Mouse (Mus musculus): Measurements from ENCODE around the gene Car10.

The Car10 gene

DNA sequence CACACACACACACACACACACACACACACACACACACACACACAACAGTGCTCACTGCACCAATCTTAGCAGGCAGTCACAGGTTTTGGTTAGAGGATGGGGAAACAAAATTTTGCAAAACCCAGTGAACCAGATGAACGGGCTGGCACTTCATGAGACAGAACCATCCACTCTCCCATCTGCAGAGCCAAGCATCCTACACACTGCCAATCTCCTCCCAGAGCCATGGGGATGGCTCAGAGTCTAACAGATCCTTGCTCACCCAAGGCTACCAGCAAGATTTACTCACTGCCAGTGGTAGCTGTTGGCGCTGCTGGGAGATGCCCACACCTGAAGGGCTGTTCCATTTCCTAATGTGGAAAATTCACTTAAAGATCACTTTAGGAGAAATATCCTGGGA is 479.6 kb downstream of the Car10 start:
- no peak for DNase-seq (ENCODE audit: low spot score in 2 of 2)

DNA sequence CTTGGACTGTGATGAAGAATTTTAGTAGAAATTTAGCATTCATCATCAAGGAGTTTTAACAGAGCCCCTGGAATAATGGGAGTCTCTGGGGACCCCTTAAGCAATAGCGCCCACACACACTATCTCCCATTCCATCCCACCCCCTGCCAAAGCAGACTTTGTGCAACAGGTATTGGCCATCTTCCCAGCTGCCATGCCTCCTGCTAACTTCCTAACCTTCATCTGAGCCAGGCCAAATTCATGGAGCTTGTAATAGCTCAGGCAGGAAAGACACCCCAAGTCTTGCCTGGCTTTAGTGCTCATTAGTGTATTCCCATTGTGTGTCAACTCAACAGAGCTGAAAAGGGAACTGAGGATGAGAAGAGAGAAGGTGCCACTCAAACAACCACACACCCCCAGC is 481.8 kb downstream of the Car10 start:
- no peak for DNase-seq (ENCODE audit: low spot score in 2 of 2)

DNA sequence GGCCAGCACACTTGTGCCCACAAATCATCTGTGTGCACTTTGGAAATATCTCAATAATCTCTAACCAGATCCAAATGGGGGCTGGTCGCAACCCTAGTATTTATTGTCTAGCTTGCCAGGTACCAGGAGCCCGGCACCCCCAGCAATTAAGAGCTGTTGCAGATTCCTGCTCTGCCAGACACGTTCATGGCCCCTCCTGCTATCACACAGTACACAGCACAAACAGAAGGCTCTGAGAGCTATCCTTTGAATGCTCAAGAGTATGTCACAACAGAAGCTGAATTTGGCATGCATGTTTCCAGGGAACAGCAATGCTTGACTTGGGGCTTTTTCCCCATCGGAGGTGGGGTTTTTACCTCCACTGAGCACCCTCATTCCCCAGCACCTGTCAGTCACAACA is 483.5 kb downstream of the Car10 start:
- DNase-seq (ENCODE audit: low spot score in 2 of 2), result no peak

- no peak for DNase-seq (ENCODE audit: low spot score in 2 of 2)
Measured at GRCm38 (mm10) chr11:93587788-93588187, 490.0 kb downstream of the Car10 start.

DNA sequence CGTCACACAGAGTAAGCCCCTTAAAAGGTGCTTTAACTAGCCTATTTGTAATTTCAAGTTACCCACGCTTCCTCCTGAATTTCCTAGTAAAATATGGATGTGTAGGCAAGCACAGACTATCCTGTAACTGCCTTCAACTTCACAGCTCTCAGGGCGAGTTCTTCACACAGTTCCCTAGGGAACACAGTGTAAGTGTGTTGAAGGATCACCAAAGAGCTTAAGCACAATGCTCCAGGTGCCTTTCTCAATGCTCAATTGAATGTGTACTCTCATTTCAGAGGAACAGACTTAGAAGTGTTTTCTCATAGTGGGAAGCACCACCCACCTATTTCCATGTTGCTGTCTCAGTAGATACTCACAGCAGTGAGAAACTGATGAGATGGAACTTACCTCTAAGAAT is 492.8 kb downstream of the Car10 start:
- no peak for DNase-seq (ENCODE audit: low spot score in 2 of 2)

DNA sequence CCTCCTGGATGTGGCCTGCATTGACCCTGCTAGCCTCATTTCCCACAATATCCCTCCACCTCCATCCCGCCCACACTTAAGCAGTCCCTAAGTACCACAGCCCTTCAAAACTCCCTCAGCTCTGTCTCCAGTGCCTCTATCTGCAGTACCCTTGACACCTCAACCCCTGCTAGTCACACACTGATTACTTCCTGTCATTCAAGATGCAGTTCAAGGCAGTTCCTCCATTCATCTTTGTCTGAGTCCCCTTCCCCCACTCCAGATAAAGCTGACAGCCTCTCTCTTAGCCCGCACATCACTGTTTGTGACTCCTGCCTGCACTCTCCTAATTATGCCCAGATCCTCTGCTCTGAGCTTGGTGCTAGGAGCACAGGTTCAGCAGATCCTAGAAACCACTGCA is 496.2 kb downstream of the Car10 start:
- no peak for DNase-seq (ENCODE audit: low spot score in 2 of 2)

- DNase-seq (ENCODE audit: low spot score in 2 of 2), result no peak
Measured at GRCm38 (mm10) chr11:93598175-93598574, 500.3 kb downstream of the Car10 start.

- no peak for DNase-seq (ENCODE audit: low spot score in 2 of 2)
Measured at GRCm38 (mm10) chr11:93599755-93600154, 501.9 kb downstream of the Car10 start.

- no peak for DNase-seq (ENCODE audit: low spot score in 2 of 2)
Measured at GRCm38 (mm10) chr11:93603575-93603974, 505.7 kb downstream of the Car10 start.

DNA sequence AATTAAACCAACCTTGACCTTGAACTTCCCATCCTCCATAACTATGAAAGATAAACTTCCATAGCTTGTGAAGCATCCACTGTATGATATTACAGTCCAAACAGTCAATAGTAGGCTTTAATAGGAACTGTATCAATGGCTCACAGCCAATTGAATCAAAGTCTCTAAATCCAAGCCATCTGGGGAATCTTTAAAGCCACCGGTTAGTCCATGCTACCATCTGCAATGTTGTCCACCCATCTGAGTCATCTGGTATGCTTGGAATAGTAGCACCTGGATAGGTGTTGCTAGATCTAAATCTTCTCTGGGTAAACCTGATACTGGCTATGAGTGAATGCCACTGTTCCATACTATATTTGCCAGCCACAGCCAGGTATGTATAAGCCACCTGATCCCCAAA is 509.3 kb downstream of the Car10 start:
- DNase-seq (ENCODE audit: low spot score in 2 of 2), result no peak

GRCm38 (mm10) chr11:93608716-93609115 is 510.9 kb downstream of the Car10 start:
- no peak for DNase-seq (ENCODE audit: low spot score in 2 of 2)

GRCm38 (mm10) chr11:93612071-93612470 is 514.2 kb downstream of the Car10 start:
- DNase-seq (ENCODE audit: low spot score in 2 of 2), result no peak

GRCm38 (mm10) chr11:93614851-93615250 is 517.0 kb downstream of the Car10 start:
- DNase-seq (ENCODE audit: low spot score in 2 of 2), result no peak

- no peak for DNase-seq (ENCODE audit: low spot score in 2 of 2)
Measured at GRCm38 (mm10) chr11:93623605-93624004, 525.8 kb downstream of the Car10 start.

GRCm38 (mm10) chr11:93639410-93639809 is 541.6 kb downstream of the Car10 start:
- no peak for DNase-seq (ENCODE audit: low spot score in 2 of 2)

- no peak for DNase-seq (ENCODE audit: low spot score in 2 of 2)
Measured at GRCm38 (mm10) chr11:93640954-93641353, 543.1 kb downstream of the Car10 start.

GRCm38 (mm10) chr11:93642331-93642730 is 544.5 kb downstream of the Car10 start:
- DNase-seq (ENCODE audit: low spot score in 2 of 2), result no peak

- no peak for DNase-seq (ENCODE audit: low spot score in 2 of 2)
Measured at GRCm38 (mm10) chr11:93643006-93643405, 545.2 kb downstream of the Car10 start.

DNA sequence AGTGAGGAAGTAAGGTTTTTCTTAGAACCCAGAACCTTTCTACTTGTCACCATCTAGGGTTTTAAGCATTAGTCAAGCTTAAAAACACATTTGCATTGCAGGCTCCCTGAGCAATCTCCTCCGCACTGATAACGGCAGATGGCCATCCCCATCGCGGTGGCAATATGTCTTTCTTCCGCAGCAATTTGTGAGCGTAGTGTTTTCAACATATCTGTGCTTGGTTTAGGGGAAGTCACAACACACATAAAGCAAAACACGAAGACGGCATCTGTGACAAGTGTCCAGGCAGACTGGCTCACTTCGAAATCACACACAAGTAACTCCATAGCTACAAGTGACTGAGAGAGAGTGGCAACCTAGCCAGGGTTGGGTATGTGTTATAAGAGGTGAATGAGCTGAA is 545.6 kb downstream of the Car10 start:
- no peak for DNase-seq (ENCODE audit: low spot score in 2 of 2)

- no peak for DNase-seq (ENCODE audit: low spot score in 2 of 2)
Measured at GRCm38 (mm10) chr11:93646216-93646615, 548.4 kb downstream of the Car10 start.
